Mouse (Mus musculus): Measurements from ENCODE around the gene Tubb2b.

DNA sequence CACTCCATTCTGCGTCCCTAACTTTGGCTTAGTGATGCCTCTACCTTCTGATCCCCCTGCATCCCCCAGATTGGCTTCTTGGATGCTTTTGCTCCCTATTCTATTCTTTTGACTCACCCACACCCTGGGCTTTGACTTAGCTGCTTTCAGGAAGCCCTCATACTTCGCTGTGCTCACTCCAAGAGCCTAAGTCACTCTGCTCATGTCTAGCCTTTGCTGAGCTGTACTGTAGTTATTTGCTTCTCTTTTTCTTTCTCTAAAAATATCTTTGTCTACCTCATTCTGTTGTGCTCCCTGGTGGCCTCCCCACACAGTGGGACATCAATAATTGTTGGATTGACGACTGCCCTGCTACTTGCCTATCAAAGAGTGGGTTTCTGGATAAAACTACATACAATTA is 17.9 kb upstream of the Tubb2b start:
- TF ChIP-seq CTCF (IDR thresholded peaks at IDR 0.05; ENCODE audit: extremely low read depth, insufficient read depth, insufficient read length, insufficient replicate concordance) (no peak), POLR2A (IDR thresholded peaks at IDR 0.05; ENCODE audit: low read depth, low read length) (no peak)

All from spleen, adult 2 months (tissue).